ENCODE assay signal across 24 mouse cellular contexts in genomic region chr19:21551921-21552536, GRCm38 (mm10).
A peak's percentile ranks its signal among the peaks of the same experiment; 100 is the strongest.
DNase-seq lines count a peak whose midpoint lies in the region; ATAC-seq and TF ChIP-seq lines count a peak whose summit lies in the region.
"Had no signal": no experiment of that assay in that cellular context is flagged by ENCODE, and none has a peak within 500 bp of the region (broad histone marks: within the 10 kb centered on the region; RNA-seq: fewer than 3 reads in every experiment).

No protein-coding gene starts in this region.

- H3K36me3 ChIP-seq in limb, embryonic 13.5 days = no peaks in the 10 kb centered on the region
- H3K36me3 ChIP-seq in limb, embryonic 10.5 days = no peaks in the 10 kb centered on the region
- H3K36me3 ChIP-seq in lung, postnatal 0 days (ENCODE audit: insufficient read depth, low read length) = no peaks in the 10 kb centered on the region
- no peaks in the 10 kb centered on the region for H3K36me3 ChIP-seq in myocyte (ENCODE audit: control insufficient read depth, insufficient read depth)
- H3K36me3 ChIP-seq in midbrain, embryonic 15.5 days (replicated peaks) = no peaks in the 10 kb centered on the region
- H3K36me3 ChIP-seq: embryonic facial prominence, embryonic 13.5 days; embryonic facial prominence, embryonic 15.5 days; forebrain, embryonic 10.5 days; forebrain, embryonic 12.5 days had no signal

- H3ac ChIP-seq in myocyte (ENCODE audit: control insufficient read depth, insufficient read length) = no peak overlapping the region

- no peak overlapping the region for H3K27ac ChIP-seq in limb, embryonic 13.5 days
- no peak overlapping the region for H3K27ac ChIP-seq in limb, embryonic 10.5 days
- H3K27ac ChIP-seq in lung, postnatal 0 days (ENCODE audit: low read length) = no peak overlapping the region
- H3K27ac ChIP-seq in midbrain, embryonic 15.5 days = no peak overlapping the region
- H3K27ac ChIP-seq: embryonic facial prominence, embryonic 13.5 days; embryonic facial prominence, embryonic 15.5 days; forebrain, embryonic 10.5 days; forebrain, embryonic 12.5 days had no signal

- TF ChIP-seq POLR2A in myocyte (IDR thresholded peaks at IDR 0.05; ENCODE audit: insufficient read length, low read depth) = no peak

- no peaks in the 10 kb centered on the region for H3K27me3 ChIP-seq in limb, embryonic 13.5 days
- H3K27me3 ChIP-seq in limb, embryonic 10.5 days (ENCODE audit: low read depth, poor library complexity, severe bottlenecking) = no peaks in the 10 kb centered on the region
- H3K27me3 ChIP-seq in lung, postnatal 0 days (replicated peaks; ENCODE audit: insufficient read depth, low read length) = no peaks in the 10 kb centered on the region
- H3K27me3 ChIP-seq in myocyte (ENCODE audit: control insufficient read depth, insufficient read depth, insufficient read length) = no peaks in the 10 kb centered on the region
- H3K27me3 ChIP-seq in midbrain, embryonic 15.5 days (replicated peaks) = no peaks in the 10 kb centered on the region
- H3K27me3 ChIP-seq: embryonic facial prominence, embryonic 13.5 days; embryonic facial prominence, embryonic 15.5 days; forebrain, embryonic 12.5 days had no signal

- H3K9me3 ChIP-seq in limb, embryonic 13.5 days = no peaks in the 10 kb centered on the region
- no peaks in the 10 kb centered on the region for H3K9me3 ChIP-seq in limb, embryonic 10.5 days (replicated peaks)
- no peaks in the 10 kb centered on the region for H3K9me3 ChIP-seq in lung, postnatal 0 days (ENCODE audit: low read length)
- H3K9me3 ChIP-seq in midbrain, embryonic 15.5 days = no peaks in the 10 kb centered on the region
- H3K9me3 ChIP-seq: embryonic facial prominence, embryonic 13.5 days; embryonic facial prominence, embryonic 15.5 days; forebrain, embryonic 10.5 days; forebrain, embryonic 12.5 days had no signal

- H3K4me1 ChIP-seq in limb, embryonic 13.5 days = no peaks in the 10 kb centered on the region
- H3K4me1 ChIP-seq in limb, embryonic 10.5 days = no peaks in the 10 kb centered on the region
- no peaks in the 10 kb centered on the region for H3K4me1 ChIP-seq in lung, postnatal 0 days (ENCODE audit: insufficient read depth, low read depth, low read length)
- no peaks in the 10 kb centered on the region for H3K4me1 ChIP-seq in midbrain, embryonic 15.5 days
- H3K4me1 ChIP-seq: embryonic facial prominence, embryonic 13.5 days; embryonic facial prominence, embryonic 15.5 days; forebrain, embryonic 10.5 days; forebrain, embryonic 12.5 days had no signal

- H3K4me2 ChIP-seq in limb, embryonic 13.5 days (replicated peaks) = no peak overlapping the region
- H3K4me2 ChIP-seq in lung, postnatal 0 days (replicated peaks; ENCODE audit: low read depth, low read length) = no peak overlapping the region
- peak overlapping the region; percentile 18 for H3K4me2 ChIP-seq in myocyte (ENCODE audit: low read depth)
- H3K4me2 ChIP-seq in midbrain, embryonic 15.5 days = no peak overlapping the region
- H3K4me2 ChIP-seq: embryonic facial prominence, embryonic 13.5 days; embryonic facial prominence, embryonic 15.5 days; forebrain, embryonic 12.5 days had no signal

- ATAC-seq in limb, embryonic 13.5 days (ENCODE audit: low FRiP score, low read depth) = peak; percentile 51; the same call in 1 of the 2 replicates
- peak; percentile 84 for ATAC-seq in lung, postnatal 0 days
- ATAC-seq in midbrain, embryonic 15.5 days (replicated peaks) = no peak
- ATAC-seq: forebrain, embryonic 14.5 days had no signal

- WGBS in limb, embryonic 13.5 days = 45% methylated on average over 5 of the region's 5 CpGs
- WGBS in limb, embryonic 10.5 days = 74% methylated on average over 5 of the region's 5 CpGs
- WGBS in lung, postnatal 0 days = 38% methylated on average over 5 of the region's 5 CpGs
- WGBS in midbrain, embryonic 15.5 days = 84% methylated on average over 5 of the region's 5 CpGs

- H3K4me3 ChIP-seq in limb, embryonic 13.5 days = no peak overlapping the region
- no peak overlapping the region for H3K4me3 ChIP-seq in limb, embryonic 10.5 days
- H3K4me3 ChIP-seq in lung, postnatal 0 days (ENCODE audit: low read depth, low read length) = no peak overlapping the region
- no peak overlapping the region for H3K4me3 ChIP-seq in myocyte
- H3K4me3 ChIP-seq in midbrain, embryonic 15.5 days = no peak overlapping the region
- H3K4me3 ChIP-seq: embryonic facial prominence, embryonic 13.5 days; embryonic facial prominence, embryonic 15.5 days; erythroblast, embryonic 14.5 days; forebrain, embryonic 10.5 days; forebrain, embryonic 12.5 days had no signal

- H3K9ac ChIP-seq in limb, embryonic 13.5 days = no peak overlapping the region
- H3K9ac ChIP-seq in lung, postnatal 0 days (replicated peaks; ENCODE audit: low read depth) = no peak overlapping the region
- H3K9ac ChIP-seq in midbrain, embryonic 15.5 days = no peak overlapping the region
- H3K9ac ChIP-seq: embryonic facial prominence, embryonic 13.5 days; embryonic facial prominence, embryonic 15.5 days; forebrain, embryonic 12.5 days had no signal

- no peak for TF ChIP-seq CTCF in lung, postnatal 0 days (IDR thresholded peaks at IDR 0.05)

- H3K79me2 ChIP-seq in myocyte (ENCODE audit: control insufficient read depth, insufficient read depth) = no peaks in the 10 kb centered on the region

- DNase-seq in limb, embryonic 10.5 days (ENCODE audit: low spot score) = no peak
- peak; percentile 64 for DNase-seq in lung, postnatal 0 days (ENCODE audit: low spot score)
- DNase-seq in lung, postnatal 14 days = no peak
- DNase-seq in lung, postnatal 36 days = peak; percentile 53
- no peak for DNase-seq in lung, postnatal 10 days
- DNase-seq: adrenal gland, adult 2 months; adrenal gland, postnatal 10 days; adrenal gland, postnatal 25 days; cerebellum, adult 11 months; cerebellum, adult 18-20 months; cerebellum, adult 8-10 months; cerebellum, adult 9-11 months; cerebellum, postnatal 14 days; cerebellum, postnatal 36 days; embryo, embryonic 11 days had no signal

- TF ChIP-seq EP300 in lung, postnatal 0 days (IDR thresholded peaks at IDR 0.05) = 0 out of 2 replicates have a peak, but pooled peaks have one; percentile 24

TF ChIP-seq in myocyte, 11 proteins besides CTCF, POLR2A, EP300 and RAD21:
- TF ChIP-seq MYOG (IDR thresholded peaks at IDR 0.05; ENCODE audit: control insufficient read depth in 1 of 3, insufficient read depth in 1 of 3, insufficient read length in 2 of 3, low read depth in 2 of 3) (no peak), USF1 (IDR thresholded peaks at IDR 0.05; ENCODE audit: low read depth) (no peak), MYOD1 (IDR thresholded peaks at IDR 0.05; ENCODE audit: control insufficient read depth in 1 of 3, insufficient read length in 2 of 3, low read depth in 2 of 3) (no peak), SRF (IDR thresholded peaks at IDR 0.05; ENCODE audit: control insufficient read depth, insufficient read length, low read depth) (no peak)

Comparison
In these comparisons a context has a peak if more than half of its experiments do, and no peak if none do; other contexts are left out.
1. DNase-seq: peak in lung, postnatal 0 days (single experiment) and lung, postnatal 36 days (single experiment); none in limb, embryonic 10.5 days (single experiment), lung, postnatal 14 days (single experiment) and lung, postnatal 10 days (single experiment).